Mouse (Mus musculus) cerebellum, adult 11-12 months (tissue): Measurements from ENCODE around the gene Gatb.

Experiments used
- DNase-seq: peaks from one replicate; pipeline ENCODE4 v3.0.0; 2022

Gatb gene

DNA sequence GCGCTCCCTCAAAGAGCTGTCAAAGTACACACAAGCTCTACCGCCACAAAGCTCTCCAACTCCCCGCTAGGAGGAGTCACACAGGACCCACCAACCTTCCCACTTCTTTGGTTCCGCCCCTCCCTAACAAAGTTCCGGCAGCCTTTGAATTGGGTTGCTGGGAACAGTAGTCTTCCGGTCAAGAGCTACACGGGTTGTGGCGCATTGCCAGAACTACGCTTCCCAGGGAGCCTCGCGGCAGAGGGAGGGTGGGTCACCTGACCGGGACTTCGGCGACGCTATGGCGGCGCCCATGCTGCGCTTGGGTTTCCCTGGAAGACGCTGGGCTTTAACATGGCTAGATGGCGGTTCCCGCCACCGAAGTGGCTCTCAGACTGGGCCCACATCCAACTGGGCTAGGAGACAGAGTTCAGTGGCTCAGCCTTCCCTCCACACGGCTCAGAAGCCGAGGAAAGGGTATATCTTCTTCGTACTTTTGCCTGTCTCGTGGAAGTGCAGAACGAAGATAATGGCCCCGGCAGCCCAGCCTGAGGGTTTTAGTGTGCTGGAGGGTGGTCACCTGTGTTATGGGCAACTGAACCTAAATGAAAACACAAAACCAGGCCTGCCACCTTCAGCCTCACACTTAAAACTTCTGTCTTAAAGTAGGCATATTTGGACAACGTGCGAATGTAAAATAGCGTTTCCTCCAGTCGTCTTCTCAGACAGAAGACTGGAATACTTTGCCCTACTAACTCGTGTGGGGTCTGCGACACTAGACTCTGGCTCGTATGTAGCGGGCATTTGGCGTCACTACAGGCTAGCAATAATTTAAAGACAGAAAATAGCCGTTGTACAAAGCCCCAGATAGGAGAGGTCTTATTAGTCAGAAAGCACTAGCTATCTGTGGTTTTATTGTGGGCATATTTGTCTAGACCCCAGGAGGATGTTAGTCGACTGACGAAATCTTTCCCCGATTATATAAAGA lies at the start of gene Gatb:
Gatb (plus strand) TSS at position 256 of the 967 bp plus-strand sequence.
- peak; percentile 99 for DNase-seq

GRCm38 (mm10) chr3:85530601-85531161 lies 43.2 kb upstream of the Gatb start:
- DNase-seq = no peak

DNA sequence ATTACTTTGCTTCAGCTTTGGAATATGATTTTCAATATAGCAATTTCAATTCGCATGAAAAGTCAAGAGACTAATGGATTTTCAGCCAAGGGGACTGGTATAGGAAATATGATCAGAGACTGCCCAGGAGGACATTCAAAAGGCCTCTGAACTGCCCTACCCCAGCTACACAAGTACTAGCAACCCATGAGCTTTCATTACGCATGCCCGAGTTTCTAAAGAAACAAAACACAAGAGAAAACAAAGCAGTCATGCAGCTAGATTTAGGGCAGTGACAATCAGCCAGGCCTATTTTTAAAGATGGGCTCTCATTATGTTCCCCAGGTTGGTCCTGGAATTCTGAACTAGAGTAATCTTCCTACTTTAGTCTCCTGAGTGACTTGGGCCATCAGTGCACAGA lies 41.5 kb upstream of the Gatb start:
- no peak for DNase-seq

- peak; percentile 79 for DNase-seq
Measured at GRCm38 (mm10) chr3:85535042-85535441, 38.9 kb upstream of the Gatb start.

DNA sequence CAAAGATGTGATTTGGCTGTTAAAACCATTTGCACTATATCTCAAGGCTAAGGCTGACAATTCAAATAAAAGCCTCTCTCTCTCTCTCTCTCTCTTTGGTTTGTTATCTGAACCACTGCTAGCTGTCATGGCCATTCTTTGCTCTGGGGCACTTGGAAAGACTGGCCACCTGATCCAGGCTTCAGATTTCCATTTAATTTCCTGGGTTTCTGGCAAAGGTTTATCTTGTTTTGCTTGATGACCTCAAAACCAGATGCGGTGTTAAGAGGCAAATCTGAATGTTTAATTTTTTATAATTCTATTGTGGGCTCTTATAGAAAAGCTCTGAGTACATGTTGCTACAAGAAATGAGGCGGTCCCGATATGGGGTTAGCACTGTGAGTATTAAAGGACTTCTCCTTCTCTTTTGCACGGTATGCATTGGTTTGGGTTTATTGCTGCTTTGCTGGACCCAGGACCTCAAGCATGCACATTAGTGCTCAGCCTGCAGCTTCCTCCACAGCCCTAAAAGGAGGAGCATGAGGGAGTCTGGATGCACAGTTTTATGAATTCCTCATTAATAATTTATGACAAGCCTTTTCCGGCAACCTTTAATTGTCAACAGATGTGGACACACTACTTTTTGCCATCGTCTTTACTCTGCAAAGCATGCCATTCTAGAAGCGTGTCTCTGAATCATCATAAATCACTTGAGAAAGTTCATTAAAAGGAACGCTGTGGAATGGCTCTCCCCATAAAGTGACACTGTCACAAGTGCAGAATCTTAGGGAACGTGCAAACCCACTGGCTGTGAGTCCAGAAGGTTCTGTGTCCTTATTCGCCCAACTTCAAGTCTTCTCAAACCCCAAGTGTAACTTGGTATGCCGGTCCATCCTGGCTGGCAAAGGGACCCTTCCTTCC lies 38.0 kb upstream of the Gatb start:
- no peak for DNase-seq

- DNase-seq = no peak
Measured at GRCm38 (mm10) chr3:85542765-85543164, 31.2 kb upstream of the Gatb start.

- no peak for DNase-seq
Measured at GRCm38 (mm10) chr3:85543652-85544051, 30.3 kb upstream of the Gatb start.

GRCm38 (mm10) chr3:85550312-85550711 lies 23.6 kb upstream of the Gatb start:
- no peak for DNase-seq

DNA sequence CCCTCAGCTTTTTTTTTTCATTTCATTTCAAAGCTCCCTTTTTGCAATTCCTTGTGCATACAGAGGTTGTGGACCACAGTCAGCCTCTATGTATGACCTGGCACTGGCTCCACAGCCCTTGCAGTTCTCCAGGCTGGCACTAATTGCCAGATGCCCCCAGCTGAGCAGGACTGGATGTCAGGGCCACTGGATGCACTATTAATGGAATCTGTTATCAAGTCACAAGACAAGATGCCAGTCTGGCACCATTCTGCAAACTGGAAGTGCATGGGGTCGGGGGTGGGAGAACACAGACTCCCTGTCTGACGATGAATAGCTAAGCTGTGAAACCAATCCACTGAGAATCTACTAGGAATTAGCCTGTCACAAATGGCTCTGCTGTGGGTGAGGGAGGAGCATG lies 22.6 kb upstream of the Gatb start:
- DNase-seq = no peak

DNA sequence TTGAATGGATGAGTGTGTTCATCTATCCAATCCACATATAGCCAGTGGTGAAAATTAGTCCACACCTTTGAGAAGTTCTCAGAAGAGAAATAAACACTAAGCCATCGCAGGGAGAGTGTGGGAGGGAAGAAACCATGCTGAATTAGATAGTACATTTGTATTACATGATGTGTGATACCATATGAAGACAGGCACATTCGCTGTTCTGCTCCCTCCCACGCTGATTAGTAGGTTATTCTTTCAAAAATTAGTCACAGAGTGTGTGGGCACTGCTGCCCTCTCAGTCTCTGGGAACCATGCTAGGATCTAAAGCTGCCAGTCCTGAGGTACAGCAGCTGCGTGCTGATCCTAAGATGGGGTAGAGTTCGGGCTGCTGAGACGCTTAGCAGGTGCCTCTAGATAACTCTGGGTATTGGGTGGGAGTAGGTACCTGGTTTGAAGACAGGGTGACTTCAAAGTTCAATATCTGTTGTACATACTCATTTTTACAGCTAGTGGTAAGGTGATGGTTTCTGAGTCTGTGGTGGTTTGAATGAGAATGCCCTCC lies 20.1 kb upstream of the Gatb start:
- DNase-seq = no peak

DNA sequence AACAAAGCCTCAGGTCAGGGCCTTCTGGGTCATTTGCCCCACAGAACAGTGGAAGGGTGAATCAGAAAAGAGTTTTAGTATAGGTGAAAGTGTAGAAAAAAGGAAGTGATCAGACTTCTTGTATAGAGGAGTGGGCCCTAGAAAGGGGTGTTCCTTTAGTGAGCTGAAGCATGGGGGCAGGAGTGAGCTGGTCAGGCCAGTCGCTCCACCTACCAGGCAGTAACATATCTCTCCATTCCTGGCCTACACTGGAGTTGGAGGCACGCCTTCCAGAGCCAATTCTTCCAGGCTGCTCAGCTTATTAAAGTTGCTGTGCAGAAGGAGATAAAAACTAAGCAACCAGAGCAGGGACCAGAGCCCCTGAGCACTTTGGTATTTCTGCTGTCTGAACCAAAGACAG lies 9.3 kb upstream of the Gatb start:
- DNase-seq = no peak

DNA sequence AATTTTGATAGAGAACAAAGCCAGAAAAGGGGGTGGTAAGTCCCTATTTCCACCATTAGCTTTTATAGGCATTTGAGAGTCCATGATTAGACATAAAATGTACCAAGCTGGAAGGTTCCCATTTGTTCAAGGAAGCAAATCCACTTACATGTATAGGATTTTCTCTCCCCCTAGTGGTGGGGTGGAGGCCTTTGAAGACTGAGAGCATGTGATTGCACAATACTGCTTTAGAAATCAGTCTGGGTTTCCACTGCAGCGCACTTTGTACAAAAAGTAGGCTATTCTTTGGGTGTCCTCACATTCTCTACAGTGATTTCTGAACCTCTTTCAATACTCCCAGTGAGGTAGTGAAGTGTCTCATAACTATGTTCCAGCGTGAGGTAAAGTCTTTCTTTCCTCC lies 2.6 kb upstream of the Gatb start:
- peak; percentile 68 for DNase-seq

- peak; percentile 54 for DNase-seq
Measured at GRCm38 (mm10) chr3:85572502-85572901, 1.4 kb upstream of the Gatb start.

DNA sequence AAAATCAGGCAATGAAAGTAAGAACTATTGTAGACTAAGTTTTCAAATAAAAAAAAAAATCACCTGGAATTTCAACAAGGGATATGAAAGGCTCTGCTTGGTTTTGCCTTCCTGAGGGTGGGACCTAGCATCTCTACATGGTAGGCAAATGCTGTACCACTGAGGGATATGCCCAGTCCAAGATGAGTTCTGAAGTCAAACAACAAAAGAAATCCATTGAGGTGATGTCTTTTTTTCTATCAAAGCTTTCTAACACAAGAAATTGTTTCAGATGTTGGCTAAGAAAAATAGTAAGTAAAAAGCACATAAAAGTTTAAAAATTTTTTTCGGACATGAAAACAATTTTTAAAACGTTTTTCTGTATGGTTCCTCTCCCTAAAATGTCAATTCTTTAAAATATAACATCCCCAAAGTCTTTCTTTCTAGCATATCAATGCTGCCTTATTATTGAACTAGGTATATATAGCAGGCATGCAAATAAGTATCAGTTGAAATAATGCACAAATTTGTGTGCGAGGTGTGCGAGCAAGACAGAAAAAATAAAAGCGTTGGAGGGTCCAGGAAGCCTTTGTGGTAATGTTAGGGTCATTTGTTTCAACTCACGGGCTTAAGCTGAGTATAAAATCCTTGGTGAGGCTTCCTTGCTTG lies 579 bp upstream of the Gatb start:
- DNase-seq = no peak

DNA sequence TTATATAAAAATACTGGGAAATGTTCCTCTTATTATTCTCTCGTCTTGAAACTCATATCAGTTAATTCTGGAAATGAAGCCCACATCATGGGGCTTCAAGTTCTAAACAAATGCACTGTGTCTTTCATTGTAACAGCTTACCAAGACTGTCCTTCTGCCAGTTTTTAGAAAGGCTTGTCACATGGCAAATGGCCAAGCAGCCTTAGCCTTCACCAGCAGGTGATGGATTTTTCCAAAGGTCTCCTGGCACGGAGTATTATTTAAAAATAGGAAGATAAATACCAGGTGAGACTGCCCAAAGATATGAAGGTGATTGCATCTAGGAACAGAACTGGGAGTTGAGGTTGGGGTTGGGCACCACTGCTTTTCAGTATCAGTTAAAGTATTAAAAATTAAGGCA lies 8.8 kb downstream of the Gatb start:
- DNase-seq = peak; percentile 63

DNA sequence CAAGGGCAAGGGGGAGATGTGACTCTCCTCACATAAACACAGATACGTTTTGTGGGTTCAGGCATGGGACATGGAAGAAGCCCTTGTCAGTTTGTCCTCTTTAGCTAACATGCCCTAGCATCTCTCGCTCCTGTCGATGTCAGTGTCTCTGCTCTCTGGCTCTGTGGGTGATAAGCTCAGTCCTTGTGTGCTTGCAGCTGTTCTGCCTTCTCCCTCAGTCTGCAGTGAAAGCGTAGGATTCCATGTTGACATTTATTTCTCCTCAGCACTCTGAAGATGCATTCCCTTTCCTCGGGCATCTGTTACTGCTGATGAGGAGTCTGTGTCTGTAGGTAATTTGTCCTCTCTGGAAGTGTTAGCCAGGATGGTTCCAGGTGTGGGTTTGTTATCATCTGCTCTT lies 9.3 kb downstream of the Gatb start:
- no peak for DNase-seq

DNA sequence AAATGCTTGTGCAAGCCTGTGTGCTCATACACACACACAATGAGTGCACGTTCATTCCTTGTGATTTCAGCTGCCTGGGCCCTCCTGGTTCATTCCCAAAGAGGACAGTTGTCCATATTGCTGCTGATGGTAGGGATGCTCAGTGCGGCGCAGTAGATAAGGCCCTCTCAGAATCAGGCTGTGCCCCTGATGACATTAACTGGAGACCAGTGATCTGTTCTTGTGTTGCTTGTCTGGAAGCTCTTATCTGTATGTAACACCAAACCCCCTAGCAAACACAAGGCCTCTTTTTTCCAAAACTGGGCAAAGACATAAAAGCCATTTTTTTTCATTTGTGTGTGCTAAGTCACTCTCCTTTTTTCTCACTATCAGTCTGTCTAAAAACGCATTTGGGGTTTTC lies 11.0 kb downstream of the Gatb start:
- no peak for DNase-seq

GRCm38 (mm10) chr3:85588701-85589100 lies 14.8 kb downstream of the Gatb start:
- DNase-seq = no peak

DNA sequence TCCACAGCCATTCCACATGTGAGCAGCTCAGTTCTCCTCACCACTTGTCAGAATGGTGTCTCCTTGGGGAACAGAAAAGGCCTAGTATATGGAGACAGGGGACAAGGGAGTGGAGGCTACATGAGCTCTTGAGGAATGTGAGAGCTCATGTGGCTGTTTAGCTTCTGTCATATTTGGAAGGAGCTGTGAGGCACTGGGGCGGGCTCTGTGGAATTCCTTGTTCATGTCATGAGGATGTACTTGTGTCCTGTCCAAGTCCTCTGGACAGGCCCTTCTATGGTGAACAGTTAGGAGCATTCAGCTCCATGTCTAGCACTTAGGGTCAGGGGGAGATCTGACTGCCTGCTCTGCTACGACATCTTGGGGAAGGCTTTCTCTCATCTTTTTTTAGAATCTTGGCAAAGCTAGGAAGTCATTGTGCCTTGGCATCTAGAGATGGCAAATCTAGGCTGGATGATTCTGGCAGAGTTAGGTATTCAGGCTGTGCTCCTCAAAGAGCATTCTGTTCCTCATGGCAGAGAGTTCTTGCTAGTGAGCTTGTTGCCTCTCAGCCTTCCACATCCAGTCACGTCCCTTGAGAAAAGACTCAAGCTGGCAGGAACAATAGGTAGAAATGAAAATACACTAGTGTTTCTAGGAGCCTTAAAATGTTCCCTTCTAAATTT lies 16.3 kb downstream of the Gatb start:
- DNase-seq = peak; percentile 58

DNA sequence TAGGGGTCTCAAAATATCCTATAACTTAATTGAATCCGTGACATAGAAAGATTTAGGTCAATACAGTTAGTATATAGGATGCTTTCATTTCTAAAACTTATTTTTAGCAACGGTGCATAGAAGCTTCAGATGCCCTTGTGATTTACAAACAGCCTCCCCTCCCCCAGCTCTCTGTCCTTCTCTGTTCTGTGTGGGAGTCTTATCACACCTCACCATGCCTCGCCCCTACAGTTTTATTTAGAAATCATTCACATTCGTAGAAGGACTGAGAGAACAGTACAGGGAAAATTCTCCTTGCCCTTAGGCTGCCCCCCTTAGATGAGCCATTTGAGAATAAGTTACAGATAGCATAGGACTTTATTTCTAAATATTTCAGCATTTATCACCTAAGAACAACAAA lies 18.1 kb downstream of the Gatb start:
- no peak for DNase-seq

DNA sequence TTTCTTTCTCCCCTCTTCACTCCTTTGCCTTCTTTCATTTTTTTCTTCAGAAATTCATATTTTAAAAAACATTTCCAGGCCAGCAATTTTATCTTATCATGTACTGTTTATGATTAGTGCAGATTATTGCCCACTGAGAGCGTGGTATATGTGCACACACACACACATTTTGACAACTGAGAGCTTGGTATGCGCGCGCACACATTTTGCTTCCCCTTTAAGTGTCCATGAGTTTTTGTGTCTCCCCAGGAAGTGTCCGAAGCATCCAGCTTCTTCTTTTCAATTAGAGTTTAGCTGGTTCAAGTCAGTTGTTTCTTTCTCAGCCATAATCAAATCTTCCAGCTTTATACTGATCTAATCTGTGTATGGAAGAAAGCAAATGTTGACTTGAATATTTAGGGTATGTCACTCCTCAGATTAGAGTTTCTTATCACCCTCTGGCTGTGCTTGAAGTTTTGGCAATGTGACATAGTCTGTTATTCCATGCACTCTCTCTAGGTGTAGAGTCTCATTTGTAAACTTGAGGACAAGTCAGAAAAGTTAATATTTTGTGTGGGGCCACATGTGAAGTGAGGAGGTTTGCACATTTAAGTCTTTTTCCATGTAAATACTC lies 18.8 kb downstream of the Gatb start:
- DNase-seq = no peak

- no peak for DNase-seq
Measured at GRCm38 (mm10) chr3:85594452-85594851, 20.5 kb downstream of the Gatb start.
